Mouse (Mus musculus): ENCODE measurements around the gene Mapre1. TPM values are rescaled to one million over a fixed set of nuclear protein-coding genes. Genes with fewer than 3 reads are reported as not detected.

The Mapre1 gene
- polyA plus RNA-seq, 1 experiment from 2014 or later: 368 TPM

DNA sequence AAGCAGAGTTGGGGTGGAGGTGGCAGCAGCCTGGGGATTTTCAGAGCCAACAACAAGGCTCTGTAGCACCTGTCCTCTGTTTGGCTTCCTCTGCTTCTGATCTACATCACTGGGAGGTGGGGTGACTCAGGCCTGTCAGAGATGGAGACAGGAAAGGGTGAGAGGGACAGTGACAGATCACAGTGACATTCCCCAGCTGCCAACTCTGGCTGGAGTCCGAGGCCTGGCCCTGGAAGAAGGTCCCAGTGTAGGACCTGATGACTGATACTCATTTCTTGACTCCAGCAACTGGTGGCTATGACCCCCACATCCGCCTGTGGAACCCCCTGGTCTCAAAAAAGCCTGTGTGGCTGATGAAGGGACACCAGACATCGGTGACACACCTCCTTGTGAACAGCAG is 68.8 kb downstream of the Mapre1 start:
- Histone ChIP-seq H3K9me3 (replicated peaks; ENCODE audit: control insufficient read depth, low read length) (no peaks in the 10 kb centered on the region), H3K27me3 (ENCODE audit: control insufficient read depth, insufficient read depth, low read length) (no peaks in the 10 kb centered on the region), H3K4me1 (ENCODE audit: control insufficient read depth, insufficient read depth, low read length) (no peaks in the 10 kb centered on the region), H3K27ac (replicated peaks; ENCODE audit: low read depth, low read length) (no peak overlapping the region), H3K4me3 (ENCODE audit: low read depth, low read length) (no peak overlapping the region), H3K9ac (replicated peaks; ENCODE audit: low read length) (no peak overlapping the region), H3K4me2 (ENCODE audit: low read depth, low read length) (no peak overlapping the region), H3K36me3 (replicated peaks; ENCODE audit: control insufficient read depth, insufficient read depth, low read depth, low read length) (no peaks in the 10 kb centered on the region)
- ATAC-seq (replicated peaks; ENCODE audit: insufficient number of reproducible peaks, low FRiP score, low TSS enrichment, low read depth) (no peak), DNase-seq (ENCODE audit: low spot score) (no peak)
- 78% methylated on average over 3 of the region's 3 CpGs for WGBS

DNA sequence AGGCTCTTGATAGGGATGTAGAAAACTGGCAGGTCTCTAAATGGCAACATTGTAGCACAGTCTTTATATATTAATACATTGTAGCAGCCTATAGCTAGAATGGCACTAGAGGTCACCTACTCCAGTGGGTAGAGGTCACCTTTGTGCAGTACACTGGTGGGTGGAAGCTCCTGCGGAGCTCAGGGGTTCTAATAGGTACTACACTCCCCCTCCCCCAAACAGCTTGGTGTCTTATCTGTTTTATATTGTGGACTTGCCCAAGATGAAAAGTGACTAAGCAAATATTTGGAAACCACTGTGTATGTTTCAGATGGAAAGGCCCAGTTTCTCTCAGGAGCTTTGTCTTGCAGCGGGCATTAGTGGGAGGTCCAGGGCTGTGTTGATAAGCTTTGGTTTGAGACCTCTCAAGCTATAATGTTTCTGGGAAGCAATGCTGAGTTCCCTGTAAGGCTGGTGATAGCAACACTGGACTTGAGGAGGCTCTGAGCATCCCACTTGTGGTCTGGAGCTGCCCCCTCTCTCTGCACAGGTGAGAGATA is 81.0 kb downstream of the Mapre1 start:
- no peaks in the 10 kb centered on the region for H3K36me3 ChIP-seq (replicated peaks; ENCODE audit: control insufficient read depth, insufficient read depth, low read depth, low read length)
- H3K4me1 ChIP-seq (ENCODE audit: control insufficient read depth, insufficient read depth, low read length): no peaks in the 10 kb centered on the region; the same call in 1 of the 2 replicates
- H3K27ac ChIP-seq (replicated peaks; ENCODE audit: low read depth, low read length): no peak overlapping the region
- DNase-seq (ENCODE audit: low spot score) (no peak), ATAC-seq (replicated peaks; ENCODE audit: insufficient number of reproducible peaks, low FRiP score, low TSS enrichment, low read depth) (no peak)
- no peak overlapping the region for H3K9ac ChIP-seq (replicated peaks; ENCODE audit: low read length)
- H3K9me3 ChIP-seq (replicated peaks; ENCODE audit: control insufficient read depth, low read length): no peaks in the 10 kb centered on the region
- H3K27me3 ChIP-seq (ENCODE audit: control insufficient read depth, insufficient read depth, low read length): no peaks in the 10 kb centered on the region
- WGBS: 93% methylated on average over 2 of the region's 2 CpGs
- no peak overlapping the region for H3K4me2 ChIP-seq (ENCODE audit: low read depth, low read length)
- H3K4me3 ChIP-seq (ENCODE audit: low read depth, low read length): no peak overlapping the region

Other genes starting within 250 kb of the Mapre1 start
- not detected in 2 replicates for gene 4930404H24Rik, start 248.5 kb upstream of the Mapre1 start, polyA plus RNA-seq (2014; fragmentation: Nextera tagmentation; extraction: Ambion mirVana)
- 17.6 and 21.0 TPM in 2 replicates for gene Nol4l, start 211.3 kb upstream of the Mapre1 start, polyA plus RNA-seq (2014; fragmentation: Nextera tagmentation; extraction: Ambion mirVana)
- gene Commd7, start 108.5 kb upstream of the Mapre1 start, polyA plus RNA-seq (2014; fragmentation: Nextera tagmentation; extraction: Ambion mirVana): 68.0 and 68.6 TPM in 2 replicates
- gene Dnmt3b, start 91.8 kb upstream of the Mapre1 start, polyA plus RNA-seq (2014; fragmentation: Nextera tagmentation; extraction: Ambion mirVana): 15.0 and 16.6 TPM in 2 replicates
- gene Dnmt3c, start 44.6 kb upstream of the Mapre1 start, polyA plus RNA-seq (2014; fragmentation: Nextera tagmentation; extraction: Ambion mirVana): not detected in 2 replicates
- not detected in 2 replicates for gene Efcab8, start 38.7 kb downstream of the Mapre1 start, polyA plus RNA-seq (2014; fragmentation: Nextera tagmentation; extraction: Ambion mirVana)
- not detected in 2 replicates for gene Sun5, start 129.8 kb downstream of the Mapre1 start, polyA plus RNA-seq (2014; fragmentation: Nextera tagmentation; extraction: Ambion mirVana)
- gene Bpifb2, start 133.8 kb downstream of the Mapre1 start, polyA plus RNA-seq (2014; fragmentation: Nextera tagmentation; extraction: Ambion mirVana): not detected in 2 replicates
- gene Bpifb6, start 159.1 kb downstream of the Mapre1 start, polyA plus RNA-seq (2014; fragmentation: Nextera tagmentation; extraction: Ambion mirVana): not detected in 2 replicates
- not detected in 2 replicates for gene Bpifb3, start 177.0 kb downstream of the Mapre1 start, polyA plus RNA-seq (2014; fragmentation: Nextera tagmentation; extraction: Ambion mirVana)
- gene Bpifb4, start 196.9 kb downstream of the Mapre1 start, polyA plus RNA-seq (2014; fragmentation: Nextera tagmentation; extraction: Ambion mirVana): 0.18 TPM in 1 of 2 replicates, not detected in the other
- not detected in 2 replicates for gene Bpifa6, start 233.7 kb downstream of the Mapre1 start, polyA plus RNA-seq (2014; fragmentation: Nextera tagmentation; extraction: Ambion mirVana)